Mouse (Mus musculus) megakaryocyte, embryonic 14.5 days (primary cell): Measurements from ENCODE around the gene Olfr49. TPM values are rescaled to one million over a fixed set of nuclear protein-coding genes. Genes with fewer than 3 reads are reported as not detected.

Source experiments
- H3K27me3 ChIP-seq: replicated peaks from 2 replicates; pipeline ENCODE3; 2012; ENCODE audit warnings: inconsistent platforms
- H3K36me3 ChIP-seq: replicated peaks from 2 replicates; pipeline ENCODE3; 2012; ENCODE audit warnings: low read length, inconsistent platforms, mixed read lengths
- H3K4me1 ChIP-seq: 2 replicates; pipeline ENCODE4 v1.6.1; 2012; ENCODE audit warnings: inconsistent platforms
- H3K4me3 ChIP-seq: replicated peaks from 2 replicates; pipeline ENCODE3; 2012; ENCODE audit warnings: moderate library complexity, mild to moderate bottlenecking, inconsistent platforms
- H3K9me3 ChIP-seq: 2 replicates; pipeline ENCODE4 v1.6.1; 2012; ENCODE audit warnings: inconsistent platforms
- FLI1 ChIP-seq: IDR thresholded peaks from 2 replicates; pipeline ENCODE4 v1.6.1; 2012; ENCODE audit warnings: low read length, inconsistent platforms, mixed read lengths
- GATA1 ChIP-seq: IDR thresholded peaks from 3 replicates; pipeline ENCODE4 v1.6.1; 2012; ENCODE audit warnings: mixed read lengths, low read length, inconsistent platforms, borderline replicate concordance
- polyA plus RNA-seq: library from polyadenylated mRNA; stranded (reverse); fragments of >175 nt; gene quantifications from 2 replicates; pipeline ENCODE4 v1.2.3, GENCODE M21; 2012; ENCODE audit warnings: low replicate concordance; ENCODE audit not compliant: insufficient read depth

Olfr49 gene
- polyA plus RNA-seq, result not detected in 2 replicates

DNA sequence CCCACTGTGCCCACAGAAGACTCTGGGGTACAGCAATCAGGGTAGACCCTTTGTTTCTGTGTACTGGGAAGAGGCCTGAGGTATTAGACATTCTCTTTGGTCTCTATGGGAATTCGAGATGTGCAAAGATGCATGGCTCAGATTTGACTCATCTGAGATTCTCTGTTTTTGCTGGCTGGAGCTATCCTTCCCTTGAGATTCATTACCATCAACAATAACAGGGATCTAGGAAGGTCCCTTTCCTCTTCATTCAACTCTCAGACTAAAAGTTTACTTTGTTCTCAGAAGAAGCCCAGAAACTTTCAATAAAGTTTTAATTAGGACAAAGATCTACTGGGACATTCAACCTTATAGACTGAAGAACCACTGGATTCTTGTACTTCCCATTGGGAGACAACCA, at the start of gene Olfr49:
TSS of gene Olfr49 (minus strand) at position 101 of the 400 bp plus-strand sequence.
- TF ChIP-seq GATA1 (no peak), FLI1 (no peak)
- no peak within 1 kb of the TSS for H3K4me3 ChIP-seq

DNA sequence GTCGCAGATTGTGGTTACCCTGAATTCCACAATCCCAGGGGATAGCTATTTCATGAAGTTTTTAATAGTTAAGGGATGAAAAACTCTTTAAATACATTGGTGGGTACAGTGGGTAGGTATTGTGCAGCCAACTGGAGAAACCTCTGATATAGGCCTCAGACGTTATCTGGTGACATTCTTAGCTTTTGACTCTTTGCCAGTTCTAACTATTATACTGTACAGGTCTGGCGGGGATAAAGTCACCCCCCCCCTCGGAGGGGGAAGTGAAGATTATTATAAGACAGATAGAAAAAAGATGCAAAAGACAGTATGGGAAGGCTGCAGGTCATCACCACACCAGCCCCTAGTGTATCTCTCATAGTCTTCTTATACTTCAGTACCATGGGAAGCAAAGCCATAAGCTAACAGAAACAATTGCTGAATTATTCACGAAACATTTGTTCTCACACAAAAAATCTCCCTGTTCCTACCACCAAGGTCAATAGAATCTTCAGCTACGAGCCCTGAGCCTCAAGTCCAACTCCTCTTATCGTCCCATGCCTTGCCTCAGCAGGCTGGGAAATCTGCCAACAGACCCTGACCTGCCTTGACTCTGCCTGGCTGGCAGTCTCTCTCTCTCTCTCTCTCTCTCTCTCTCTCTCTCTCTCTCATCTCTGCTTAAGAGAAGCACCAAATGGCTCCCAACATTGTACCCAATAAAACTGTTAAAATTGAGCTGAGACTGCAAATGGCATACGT, 48.9 kb upstream of the Olfr49 start:
- no peak overlapping the region for H3K4me3 ChIP-seq
- no peaks in the 10 kb centered on the region for H3K36me3 ChIP-seq
- TF ChIP-seq GATA1 (no peak), FLI1 (no peak)
- no peaks in the 10 kb centered on the region for H3K9me3 ChIP-seq
- peaks cover 16% of the 10 kb centered on the region for H3K27me3 ChIP-seq
- H3K4me1 ChIP-seq, result no peaks in the 10 kb centered on the region

More for the DNA sequence above, at the start of gene Olfr49:
- H3K36me3 ChIP-seq, result no peaks in the 10 kb centered on the region
- no peaks in the 10 kb centered on the region for H3K9me3 ChIP-seq
- peaks cover 18% of the 10 kb centered on the region for H3K27me3 ChIP-seq
- H3K4me1 ChIP-seq, result no peaks in the 10 kb centered on the region

GRCm38 (mm10) chr14:54332176-54333074, 47.7 kb upstream of the Olfr49 start:
- H3K27me3 ChIP-seq, result peaks cover 16% of the 10 kb centered on the region
- no peaks in the 10 kb centered on the region for H3K9me3 ChIP-seq
- no peak overlapping the region for H3K4me3 ChIP-seq
- H3K4me1 ChIP-seq, result no peaks in the 10 kb centered on the region
- H3K36me3 ChIP-seq, result no peaks in the 10 kb centered on the region
- TF ChIP-seq GATA1 (no peak), FLI1 (no peak)

DNA sequence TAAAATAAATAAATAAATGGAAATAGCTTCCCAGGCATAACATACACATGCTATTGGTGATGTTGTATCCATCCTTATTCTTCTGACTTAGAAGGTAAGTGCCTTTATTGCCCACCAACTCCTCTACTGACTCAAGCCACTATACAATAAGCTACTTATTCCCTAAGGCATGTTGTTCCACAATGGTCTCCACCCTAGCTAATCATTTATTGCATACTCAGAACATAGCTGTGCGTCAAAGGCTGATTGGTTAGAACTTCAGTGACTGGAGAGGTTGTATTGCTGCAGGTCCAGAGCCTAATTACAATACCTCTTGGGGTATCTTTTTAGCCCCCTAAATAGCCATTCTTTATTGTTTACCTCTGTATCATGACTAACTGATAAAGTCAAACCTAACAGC, 46.4 kb upstream of the Olfr49 start:
- TF ChIP-seq GATA1, result no peak
- TF ChIP-seq FLI1, result no peak
- no peaks in the 10 kb centered on the region for H3K4me1 ChIP-seq
- no peaks in the 10 kb centered on the region for H3K9me3 ChIP-seq
- H3K36me3 ChIP-seq, result no peaks in the 10 kb centered on the region
- H3K4me3 ChIP-seq, result no peak overlapping the region
- peaks cover 16% of the 10 kb centered on the region for H3K27me3 ChIP-seq

DNA sequence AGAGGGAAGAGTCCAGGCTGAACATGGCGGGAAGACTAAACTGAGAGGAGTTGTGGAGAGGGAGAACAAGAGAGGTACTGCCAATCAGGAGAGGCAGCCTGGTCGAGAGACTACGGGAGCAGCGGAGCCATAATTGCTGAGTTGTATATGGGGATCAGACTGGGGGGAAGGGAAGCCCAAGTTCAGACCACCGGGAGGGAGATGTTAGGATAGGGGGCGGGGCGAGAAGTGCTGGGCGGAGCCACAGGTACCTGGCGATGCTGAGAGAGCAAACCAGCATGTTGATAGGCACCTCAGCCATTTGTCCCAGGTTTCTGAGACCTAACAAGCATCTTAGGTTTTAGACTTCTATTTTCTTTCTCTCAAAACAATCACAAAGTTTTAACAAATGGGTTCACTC, 44.5 kb upstream of the Olfr49 start:
- H3K4me1 ChIP-seq, result no peaks in the 10 kb centered on the region
- H3K27me3 ChIP-seq, result peaks cover 14% of the 10 kb centered on the region
- H3K9me3 ChIP-seq, result no peaks in the 10 kb centered on the region
- no peaks in the 10 kb centered on the region for H3K36me3 ChIP-seq
- no peak for TF ChIP-seq FLI1
- TF ChIP-seq GATA1, result no peak
- no peak overlapping the region for H3K4me3 ChIP-seq

GRCm38 (mm10) chr14:54328548-54328947, 43.8 kb upstream of the Olfr49 start:
- H3K27me3 ChIP-seq, result peaks cover 12% of the 10 kb centered on the region
- no peaks in the 10 kb centered on the region for H3K9me3 ChIP-seq
- H3K4me3 ChIP-seq, result no peak overlapping the region
- TF ChIP-seq GATA1, result no peak
- no peak for TF ChIP-seq FLI1
- no peaks in the 10 kb centered on the region for H3K36me3 ChIP-seq
- no peaks in the 10 kb centered on the region for H3K4me1 ChIP-seq

- H3K4me3 ChIP-seq, result no peak overlapping the region
- no peaks in the 10 kb centered on the region for H3K9me3 ChIP-seq
- no peaks in the 10 kb centered on the region for H3K4me1 ChIP-seq
- H3K36me3 ChIP-seq, result no peaks in the 10 kb centered on the region
- peaks cover 9% of the 10 kb centered on the region for H3K27me3 ChIP-seq
- TF ChIP-seq FLI1 (no peak), GATA1 (no peak)
These were observed 39.7 kb upstream of the Olfr49 start for GRCm38 (mm10) chr14:54324486-54324885.

GRCm38 (mm10) chr14:54321556-54322376, 37.0 kb upstream of the Olfr49 start:
- TF ChIP-seq GATA1 (no peak), FLI1 (no peak)
- H3K9me3 ChIP-seq, result no peaks in the 10 kb centered on the region
- H3K36me3 ChIP-seq, result no peaks in the 10 kb centered on the region
- H3K4me3 ChIP-seq, result no peak overlapping the region
- H3K4me1 ChIP-seq, result no peaks in the 10 kb centered on the region
- H3K27me3 ChIP-seq, result peaks cover 9% of the 10 kb centered on the region

GRCm38 (mm10) chr14:54311763-54312162, 27.0 kb upstream of the Olfr49 start:
- H3K9me3 ChIP-seq, result no peaks in the 10 kb centered on the region
- H3K27me3 ChIP-seq, result peaks cover 4% of the 10 kb centered on the region
- H3K36me3 ChIP-seq, result no peaks in the 10 kb centered on the region
- no peaks in the 10 kb centered on the region for H3K4me1 ChIP-seq
- TF ChIP-seq GATA1, result no peak
- no peak for TF ChIP-seq FLI1
- no peak overlapping the region for H3K4me3 ChIP-seq
